In genomic region chr3:24787451-24788148, GRCm38 (mm10) we compare ENCODE assay signal across 14 mouse cellular contexts.
"Had no signal": no experiment of that assay in that cellular context is flagged by ENCODE, and none has a peak within 500 bp of the region (broad histone marks: within the 10 kb centered on the region; RNA-seq: fewer than 3 reads in every experiment).

No protein-coding gene starts in this region.

- H3K4me1 ChIP-seq: megakaryocyte, embryonic 14.5 days; midbrain, embryonic 13.5 days; midbrain, embryonic 15.5 days; neural tube, embryonic 12.5 days; stomach, embryonic 15.5 days had no signal

- DNase-seq: lung, adult 18-20 months; lung, embryonic 14.5 days; lung, postnatal 10 days; lung, postnatal 4 days; right cerebral cortex, postnatal 25 days; thymus, adult 18-20 months; thymus, postnatal 14 days; thymus, postnatal 36 days had no signal

- H3K27ac ChIP-seq: midbrain, embryonic 13.5 days; midbrain, embryonic 15.5 days; neural tube, embryonic 12.5 days; stomach, embryonic 15.5 days; stomach, postnatal 0 days had no signal

- H3K4me3 ChIP-seq: megakaryocyte, embryonic 14.5 days; midbrain, embryonic 13.5 days; midbrain, embryonic 15.5 days; neural tube, embryonic 12.5 days; stomach, embryonic 15.5 days had no signal

- H3K36me3 ChIP-seq: midbrain, embryonic 13.5 days; midbrain, embryonic 15.5 days; neural tube, embryonic 12.5 days; stomach, embryonic 15.5 days had no signal

- H3K9ac ChIP-seq: lung, embryonic 14.5 days; midbrain, embryonic 13.5 days; midbrain, embryonic 15.5 days; neural tube, embryonic 12.5 days; stomach, embryonic 15.5 days had no signal

- H3K9me3 ChIP-seq: midbrain, embryonic 13.5 days; midbrain, embryonic 15.5 days; neural tube, embryonic 12.5 days; stomach, embryonic 15.5 days had no signal

- H3K27me3 ChIP-seq: megakaryocyte, embryonic 14.5 days; midbrain, embryonic 13.5 days; midbrain, embryonic 15.5 days; neural tube, embryonic 12.5 days; stomach, embryonic 15.5 days had no signal

- ATAC-seq: midbrain, embryonic 13.5 days; midbrain, embryonic 15.5 days had no signal
